Mouse (Mus musculus) forebrain, embryonic 13.5 days (tissue): ENCODE results near the gene St6gal1. TPM values are rescaled to one million over a fixed set of nuclear protein-coding genes. Genes with fewer than 3 reads are reported as not detected.

Experiments used
- ATAC-seq: fragments of 200-750 bp; cut with Nextera tagmentation; 2 replicates; pipeline ENCODE4 v1.8.0; 2017
- H3K27ac ChIP-seq: fragments of 300-500 bp; sonication (generic); 2 replicates; pipeline ENCODE4 v1.5.1; 2015; ENCODE audit warnings: inconsistent platforms, mild to moderate bottlenecking, moderate library complexity
- H3K27me3 ChIP-seq: fragments of 300-500 bp; sonication (generic); 2 replicates; pipeline ENCODE4 v1.6.1; 2015; ENCODE audit warnings: mild to moderate bottlenecking, inconsistent platforms
- H3K36me3 ChIP-seq: fragments of 300-500 bp; sonication (generic); 2 replicates; pipeline ENCODE4 v1.6.1; 2015; ENCODE audit warnings: mild to moderate bottlenecking, inconsistent platforms; ENCODE audit not compliant: poor library complexity, severe bottlenecking
- H3K4me1 ChIP-seq: fragments of 300-500 bp; sonication (generic); 2 replicates; pipeline ENCODE4 v1.6.1; 2015; ENCODE audit warnings: inconsistent platforms
- H3K4me2 ChIP-seq: fragments of 300-500 bp; sonication (generic); 2 replicates; pipeline ENCODE4 v1.6.1; 2015; ENCODE audit warnings: inconsistent platforms, mild to moderate bottlenecking, moderate library complexity
- H3K4me3 ChIP-seq: fragments of 300-500 bp; sonication (generic); 2 replicates; pipeline ENCODE4 v1.5.1; 2015; ENCODE audit warnings: mild to moderate bottlenecking, inconsistent platforms
- H3K9ac ChIP-seq: fragments of 300-500 bp; sonication (generic); 2 replicates; pipeline ENCODE4 v1.6.1; 2015; ENCODE audit warnings: mild to moderate bottlenecking, inconsistent platforms
- H3K9me3 ChIP-seq: fragments of 300-500 bp; sonication (generic); replicated peaks from 2 replicates; pipeline ENCODE4 v1.6.1; 2016; ENCODE audit warnings: inconsistent platforms
- WGBS: fragments of 180-500 bp; shearing (Covaris S2); methylation state at CpG from one replicate; pipeline ENCODE4 v1.1.7; 2015; 5-methylcytosine and 5-hydroxymethylcytosine counted together
- polyA plus RNA-seq: library from polyadenylated mRNA; unstranded; fragments of >200 nt; fragmentation: Nextera tagmentation; extraction: Ambion mirVana; gene quantifications from 2 replicates; pipeline ENCODE4 v1.2.1, GENCODE M21; 2015

Gene St6gal1
- polyA plus RNA-seq, 1 experiment from 2014 or later: 39.5 TPM

- Histone ChIP-seq H3K9ac (no peak overlapping the region), H3K27me3 (no peaks in the 10 kb centered on the region), H3K4me2 (no peak overlapping the region), H3K27ac (no peak overlapping the region), H3K36me3 (no peaks in the 10 kb centered on the region), H3K4me3 (no peak overlapping the region), H3K9me3 (no peaks in the 10 kb centered on the region), H3K4me1 (no peaks in the 10 kb centered on the region)
- 68% methylated on average over 10 of the region's 10 CpGs for WGBS
- ATAC-seq: no peak
Measured at GRCm38 (mm10) chr16:23376189-23376588, 151.6 kb downstream of the St6gal1 start.

DNA sequence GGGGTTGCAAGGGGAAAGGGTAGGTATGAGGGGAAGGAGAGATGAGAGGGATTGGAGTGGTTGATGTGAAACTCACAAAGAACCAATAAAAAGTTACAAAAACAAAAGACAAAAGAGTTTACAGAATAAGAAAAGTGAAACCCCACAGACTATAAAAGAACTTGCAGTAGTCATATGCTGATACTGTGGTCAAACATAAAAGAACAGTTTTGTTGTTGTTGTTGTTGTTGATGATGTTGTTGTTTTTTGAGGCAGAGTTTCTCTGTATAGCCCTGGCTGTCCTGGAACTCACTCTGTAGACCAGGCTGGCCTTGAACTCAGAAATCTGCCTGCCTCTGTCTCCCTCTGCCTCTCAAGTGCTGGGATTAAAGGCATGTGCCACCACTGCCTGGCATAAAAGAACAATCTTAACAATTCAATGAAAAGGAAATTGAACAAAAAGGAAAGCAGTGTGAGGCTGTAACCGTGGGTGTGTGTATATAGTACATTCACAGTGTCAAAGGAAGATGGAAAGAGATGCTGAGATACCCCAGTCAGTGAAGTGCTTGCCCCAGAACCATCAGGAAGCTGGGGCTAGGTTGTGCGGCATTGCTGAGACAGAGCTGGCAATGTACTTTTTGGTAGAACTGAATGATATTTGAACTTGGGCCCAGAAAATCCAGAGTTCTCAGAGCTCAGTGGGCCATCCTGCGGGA lies 155.1 kb downstream of the St6gal1 start:
- no peak for ATAC-seq
- Histone ChIP-seq H3K27ac (no peak overlapping the region), H3K27me3 (no peaks in the 10 kb centered on the region), H3K9ac (no peak overlapping the region), H3K4me1 (no peaks in the 10 kb centered on the region), H3K36me3 (no peaks in the 10 kb centered on the region), H3K9me3 (no peaks in the 10 kb centered on the region), H3K4me2 (no peak overlapping the region), H3K4me3 (no peak overlapping the region)
- WGBS: 69% methylated on average over 3 of the region's 3 CpGs

DNA sequence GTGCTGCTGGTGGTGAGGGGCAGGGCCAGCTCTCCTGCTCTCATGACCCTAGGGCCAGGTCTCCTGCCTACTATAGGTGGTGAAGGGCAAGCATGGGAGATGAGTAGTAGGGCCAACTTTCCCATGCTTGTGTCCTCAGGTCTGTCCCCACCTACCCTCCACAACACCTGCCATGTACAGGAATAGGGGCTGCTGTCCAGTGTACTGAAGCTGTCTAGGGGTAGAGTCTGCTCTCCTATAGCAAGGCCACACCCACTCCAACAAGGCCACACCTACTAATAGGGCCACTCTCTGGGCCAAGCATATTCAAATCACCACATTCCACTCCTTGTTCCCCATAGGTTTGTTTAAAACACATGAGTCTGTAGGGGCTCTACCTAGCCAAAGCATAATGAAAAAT lies 159.8 kb downstream of the St6gal1 start:
- H3K36me3 ChIP-seq: no peaks in the 10 kb centered on the region
- H3K9me3 ChIP-seq: no peaks in the 10 kb centered on the region
- no peaks in the 10 kb centered on the region for H3K4me1 ChIP-seq
- no peak overlapping the region for H3K27ac ChIP-seq
- H3K27me3 ChIP-seq: no peaks in the 10 kb centered on the region
- H3K4me3 ChIP-seq: no peak overlapping the region
- no peak overlapping the region for H3K4me2 ChIP-seq
- H3K9ac ChIP-seq: no peak overlapping the region
- no peak for ATAC-seq

GRCm38 (mm10) chr16:23397931-23398330 lies 173.4 kb downstream of the St6gal1 start:
- Histone ChIP-seq H3K36me3 (no peaks in the 10 kb centered on the region), H3K4me3 (no peak overlapping the region), H3K27ac (no peak overlapping the region), H3K9ac (no peak overlapping the region), H3K27me3 (no peaks in the 10 kb centered on the region), H3K4me2 (no peak overlapping the region), H3K4me1 (no peaks in the 10 kb centered on the region), H3K9me3 (no peaks in the 10 kb centered on the region)
- ATAC-seq: no peak
- WGBS: 90% methylated on average over 5 of the region's 5 CpGs

- H3K4me1 ChIP-seq: no peaks in the 10 kb centered on the region
- no peaks in the 10 kb centered on the region for H3K36me3 ChIP-seq
- no peaks in the 10 kb centered on the region for H3K9me3 ChIP-seq
- H3K4me3 ChIP-seq: no peak overlapping the region
- H3K27me3 ChIP-seq: no peaks in the 10 kb centered on the region
- ATAC-seq: no peak
- no peak overlapping the region for H3K4me2 ChIP-seq
- H3K9ac ChIP-seq: no peak overlapping the region
- no peak overlapping the region for H3K27ac ChIP-seq
- WGBS: 70% methylated on average over 4 of the region's 4 CpGs
Measured at GRCm38 (mm10) chr16:23401463-23401862, 176.9 kb downstream of the St6gal1 start.

DNA sequence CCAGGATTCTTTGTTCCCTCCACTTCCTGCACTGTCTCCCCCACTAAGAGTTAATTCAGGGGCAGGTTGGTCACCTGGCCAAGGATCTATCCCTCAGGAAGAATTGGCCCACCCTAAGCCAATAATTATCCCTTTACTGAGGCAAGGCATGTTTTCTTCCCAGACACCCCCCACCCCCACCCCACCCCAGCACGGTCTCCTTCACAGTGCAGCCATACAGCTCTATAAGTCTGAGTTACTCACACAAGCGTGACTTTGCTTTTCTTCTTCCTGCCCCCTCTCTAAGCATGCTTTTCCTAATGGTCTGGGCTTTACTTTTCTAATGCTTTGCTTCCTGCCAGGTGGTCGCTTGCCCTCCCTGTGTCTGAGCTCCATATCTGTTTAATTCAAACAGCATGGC lies 177.4 kb downstream of the St6gal1 start:
- H3K36me3 ChIP-seq: no peaks in the 10 kb centered on the region
- no peak overlapping the region for H3K4me3 ChIP-seq
- no peaks in the 10 kb centered on the region for H3K27me3 ChIP-seq
- no peak for ATAC-seq
- H3K9me3 ChIP-seq: no peaks in the 10 kb centered on the region
- WGBS: 65% methylated on average over 3 of the region's 3 CpGs
- no peaks in the 10 kb centered on the region for H3K4me1 ChIP-seq
- H3K9ac ChIP-seq: no peak overlapping the region
- H3K27ac ChIP-seq: no peak overlapping the region
- no peak overlapping the region for H3K4me2 ChIP-seq

- no peak overlapping the region for H3K4me3 ChIP-seq
- no peaks in the 10 kb centered on the region for H3K27me3 ChIP-seq
- no peaks in the 10 kb centered on the region for H3K4me1 ChIP-seq
- no peaks in the 10 kb centered on the region for H3K36me3 ChIP-seq
- H3K27ac ChIP-seq: no peak overlapping the region
- H3K4me2 ChIP-seq: no peak overlapping the region
- ATAC-seq: 0 out of 2 replicates have a peak, but pooled peaks have one; percentile 27
- H3K9ac ChIP-seq: no peak overlapping the region
- H3K9me3 ChIP-seq: no peaks in the 10 kb centered on the region
- 51% methylated on average over 8 of the region's 8 CpGs for WGBS
Measured at GRCm38 (mm10) chr16:23403008-23403755, 178.6 kb downstream of the St6gal1 start.

Other genes starting within 250 kb of the St6gal1 start
- not detected in 2 replicates for gene Kng2, start 195.3 kb upstream of the St6gal1 start, polyA plus RNA-seq
- 0.69 TPM in 1 of 2 replicates, not detected in the other for gene Kng1, start 166.9 kb upstream of the St6gal1 start, polyA plus RNA-seq
- gene Eif4a2, start 117.3 kb upstream of the St6gal1 start, polyA plus RNA-seq: 229 and 252 TPM in 2 replicates
- 150 and 164 TPM in 2 replicates for gene Rfc4, start 97.0 kb upstream of the St6gal1 start, polyA plus RNA-seq
- not detected in 2 replicates for gene Adipoq, start 78.2 kb upstream of the St6gal1 start, polyA plus RNA-seq
- gene Rtp1, start 204.4 kb downstream of the St6gal1 start, polyA plus RNA-seq: 0.05 TPM in 1 of 2 replicates, not detected in the other